Mouse (Mus musculus) cortical plate, adult 2 months (tissue): ENCODE data around the gene Golga4. TPM values are rescaled to one million over a fixed set of nuclear protein-coding genes. Genes with fewer than 3 reads are reported as not detected.

Source experiments
- H3K27ac ChIP-seq: fragments of 200-500 bp; 2 replicates; pipeline ENCODE4 v1.5.1; 2012; ENCODE audit warnings: low read length, control low read depth, inconsistent platforms; ENCODE audit not compliant: insufficient read depth
- H3K4me1 ChIP-seq: fragments of 200-500 bp; 2 replicates; pipeline ENCODE4 v1.6.1; 2011; ENCODE audit warnings: low read length; ENCODE audit not compliant: control insufficient read depth, insufficient read depth
- H3K4me3 ChIP-seq: fragments of 200-500 bp; 2 replicates; pipeline ENCODE4 v1.5.1; 2011; ENCODE audit warnings: mild to moderate bottlenecking, low read length, control low read depth; ENCODE audit not compliant: insufficient read depth
- CTCF ChIP-seq: fragments of 200-500 bp; IDR thresholded peaks from 2 replicates; pipeline ENCODE4 v1.5.1; 2011; ENCODE audit warnings: mild to moderate bottlenecking, control low read depth, low read length; ENCODE audit not compliant: insufficient read depth; ENCODE audit errors: extremely low read depth
- POLR2A ChIP-seq: fragments of 200-500 bp; IDR thresholded peaks from 2 replicates; pipeline ENCODE4 v1.6.1; 2011; ENCODE audit warnings: mild to moderate bottlenecking, low read length, control low read depth; ENCODE audit not compliant: insufficient read depth; ENCODE audit errors: extremely low read depth
- polyA plus RNA-seq: library from polyadenylated mRNA; depleted of rRNA; stranded (reverse); fragments of >200 nt; gene quantifications from 2 replicates; pipeline ENCODE4 v1.2.3, GENCODE M21; 2012

Gene Golga4
- polyA plus RNA-seq, 1 experiment, result 60.2 TPM

GRCm38 (mm10) chr9:118488138-118488895, 17.8 kb upstream of the Golga4 start:
- no peaks in the 10 kb centered on the region for H3K4me1 ChIP-seq
- TF ChIP-seq POLR2A, result no peak
- TF ChIP-seq CTCF, result no peak
- H3K4me3 ChIP-seq, result peak overlapping the region; percentile 19
- H3K27ac ChIP-seq, result no peak overlapping the region

DNA sequence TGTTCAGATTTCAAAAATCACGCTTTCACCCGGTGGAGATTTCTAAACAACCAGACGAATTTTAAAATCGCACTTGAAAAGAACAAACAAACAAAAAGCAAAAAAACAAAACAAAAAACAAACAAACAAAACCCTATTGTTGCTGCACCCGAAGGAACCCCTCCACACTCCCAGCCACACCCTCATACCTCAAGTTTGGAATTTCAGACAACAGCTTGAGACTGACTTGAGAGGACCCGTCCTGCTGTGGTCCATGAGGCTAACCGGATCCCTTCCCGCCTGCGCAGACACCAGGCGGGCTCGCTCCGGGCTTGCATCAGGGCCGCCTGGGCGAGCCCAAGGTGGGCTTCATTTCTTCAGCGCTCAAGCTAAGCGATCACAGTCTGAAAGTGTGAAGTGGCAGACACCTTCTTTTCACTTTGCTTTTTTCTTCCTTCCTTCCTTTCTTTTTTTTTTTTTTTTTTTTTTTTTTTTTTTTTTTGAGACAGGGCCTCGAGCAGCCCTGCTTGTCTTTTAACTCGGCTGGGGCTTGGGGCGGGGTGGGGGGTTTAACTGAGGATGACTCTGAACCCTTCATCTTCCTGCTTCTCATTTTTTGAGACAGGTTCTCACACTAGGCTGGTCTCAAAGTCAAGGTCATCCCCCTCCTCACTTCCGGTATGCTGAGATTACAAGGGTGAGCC, 17.0 kb upstream of the Golga4 start:
- no peak overlapping the region for H3K27ac ChIP-seq
- H3K4me3 ChIP-seq, result peak overlapping the region; percentile 19; the same call in 1 of the 2 replicates
- TF ChIP-seq POLR2A (no peak), CTCF (no peak)
- no peaks in the 10 kb centered on the region for H3K4me1 ChIP-seq

GRCm38 (mm10) chr9:118489579-118490019, 16.5 kb upstream of the Golga4 start:
- H3K4me1 ChIP-seq, result no peaks in the 10 kb centered on the region
- H3K27ac ChIP-seq, result no peak overlapping the region
- no peak overlapping the region for H3K4me3 ChIP-seq
- no peak for TF ChIP-seq POLR2A
- peak; percentile 76 for TF ChIP-seq CTCF

GRCm38 (mm10) chr9:118491195-118491594, 14.9 kb upstream of the Golga4 start:
- H3K4me1 ChIP-seq, result no peaks in the 10 kb centered on the region
- H3K4me3 ChIP-seq, result no peak overlapping the region
- no peak overlapping the region for H3K27ac ChIP-seq
- TF ChIP-seq CTCF (no peak), POLR2A (no peak)

- Histone ChIP-seq H3K4me3 (no peak overlapping the region), H3K27ac (no peak overlapping the region), H3K4me1 (no peaks in the 10 kb centered on the region)
- TF ChIP-seq CTCF (no peak), POLR2A (no peak)
Observed at GRCm38 (mm10) chr9:118492932-118493698, 13.0 kb upstream of the Golga4 start.

- Histone ChIP-seq H3K4me1 (no peaks in the 10 kb centered on the region), H3K27ac (no peak overlapping the region), H3K4me3 (no peak overlapping the region)
- TF ChIP-seq CTCF, result no peak
- no peak for TF ChIP-seq POLR2A
Observed at GRCm38 (mm10) chr9:118494106-118494505, 12.0 kb upstream of the Golga4 start.

GRCm38 (mm10) chr9:118495933-118496332, 10.1 kb upstream of the Golga4 start:
- TF ChIP-seq POLR2A, result no peak
- Histone ChIP-seq H3K4me3 (no peak overlapping the region), H3K27ac (no peak overlapping the region), H3K4me1 (no peaks in the 10 kb centered on the region)

DNA sequence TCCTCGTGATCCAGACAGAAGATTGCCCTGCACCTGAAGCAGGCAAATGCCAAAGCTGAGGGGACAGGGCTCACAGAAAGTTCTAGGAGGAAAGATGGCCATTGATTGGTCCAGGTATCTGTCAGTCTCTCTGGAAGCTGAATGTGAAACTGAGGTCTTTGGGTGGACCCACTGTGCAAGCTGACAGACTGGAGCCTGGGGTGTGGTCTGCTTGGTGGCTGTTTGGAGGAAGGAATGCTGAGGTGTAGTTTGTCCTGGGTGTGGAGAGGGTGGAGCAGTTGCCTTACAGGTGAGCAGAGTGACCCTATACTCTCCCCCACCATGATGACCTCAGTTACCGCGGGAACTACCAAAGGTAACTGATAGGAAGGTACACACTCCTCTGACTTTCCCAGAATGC, 9.1 kb upstream of the Golga4 start:
- Histone ChIP-seq H3K4me3 (no peak overlapping the region), H3K4me1 (no peaks in the 10 kb centered on the region)

GRCm38 (mm10) chr9:118498061-118498460, 8.0 kb upstream of the Golga4 start:
- H3K27ac ChIP-seq, result no peak overlapping the region
- H3K4me3 ChIP-seq, result no peak overlapping the region
- TF ChIP-seq POLR2A (no peak), CTCF (no peak)
- H3K4me1 ChIP-seq, result no peaks in the 10 kb centered on the region

More for the DNA sequence above, 9.1 kb upstream of the Golga4 start:
- no peak overlapping the region for H3K27ac ChIP-seq
- no peak for TF ChIP-seq POLR2A
- TF ChIP-seq CTCF, result no peak
